Comparison of ENCODE assay signal across 11 mouse cellular contexts in genomic region chr2:179565611-179566010, GRCm38 (mm10).
A peak's percentile ranks its signal among the peaks of the same experiment; 100 is the strongest.
DNase-seq lines count a peak whose midpoint lies in the region; ATAC-seq and TF ChIP-seq lines count a peak whose summit lies in the region.
"Had no signal": no experiment of that assay in that cellular context is flagged by ENCODE, and none has a peak within 500 bp of the region (broad histone marks: within the 10 kb centered on the region; RNA-seq: fewer than 3 reads in every experiment).

No protein-coding gene starts in this region.

- no peaks in the 10 kb centered on the region for H3K9me3 ChIP-seq in kidney, postnatal 0 days (replicated peaks; ENCODE audit: low read length)
- H3K9me3 ChIP-seq in hindbrain, embryonic 14.5 days (ENCODE audit: control insufficient read depth, low read length), result no peaks in the 10 kb centered on the region
- H3K9me3 ChIP-seq in neural tube, embryonic 12.5 days, result no peaks in the 10 kb centered on the region
- H3K9me3 ChIP-seq in intestine, embryonic 15.5 days, result no peaks in the 10 kb centered on the region

- no peak for TF ChIP-seq CTCF in kidney, postnatal 0 days (IDR thresholded peaks at IDR 0.05; ENCODE audit: low read depth)

- H3K36me3 ChIP-seq in kidney, postnatal 0 days (ENCODE audit: insufficient read depth, low read length), result no peaks in the 10 kb centered on the region
- no peaks in the 10 kb centered on the region for H3K36me3 ChIP-seq in hindbrain, embryonic 14.5 days (replicated peaks; ENCODE audit: control insufficient read depth, insufficient read depth)
- H3K36me3 ChIP-seq in neural tube, embryonic 12.5 days, result no peaks in the 10 kb centered on the region
- no peaks in the 10 kb centered on the region for H3K36me3 ChIP-seq in intestine, embryonic 15.5 days

- no peaks in the 10 kb centered on the region for H3K27me3 ChIP-seq in kidney, postnatal 0 days (ENCODE audit: insufficient read depth, low read length)
- H3K27me3 ChIP-seq in hindbrain, embryonic 14.5 days (ENCODE audit: control insufficient read depth, insufficient read depth, low read length), result no peaks in the 10 kb centered on the region
- no peaks in the 10 kb centered on the region for H3K27me3 ChIP-seq in neural tube, embryonic 12.5 days (replicated peaks)
- H3K27me3 ChIP-seq in intestine, embryonic 15.5 days (replicated peaks), result peaks cover 5% of the 10 kb centered on the region

- WGBS in kidney, postnatal 0 days, result 7% methylated on average over 12 of the region's 12 CpGs
- WGBS in hindbrain, embryonic 14.5 days, result 42% methylated on average over 12 of the region's 12 CpGs
- WGBS in neural tube, embryonic 12.5 days, result 9% methylated on average over 12 of the region's 12 CpGs
- WGBS in intestine, embryonic 15.5 days, result 10% methylated on average over 12 of the region's 12 CpGs

- no peak overlapping the region for H3K27ac ChIP-seq in kidney, postnatal 0 days
- 0 out of 2 replicates have a peak overlapping the region, but pooled peaks have one; percentile 14 for H3K27ac ChIP-seq in hindbrain, embryonic 14.5 days
- H3K27ac ChIP-seq in neural tube, embryonic 12.5 days, result no peak overlapping the region
- no peak overlapping the region for H3K27ac ChIP-seq in intestine, embryonic 15.5 days

- no peak for ATAC-seq in kidney, postnatal 0 days (replicated peaks; ENCODE audit: low FRiP score, low read depth)
- ATAC-seq in hindbrain, embryonic 14.5 days (ENCODE audit: low FRiP score), result no peak
- ATAC-seq in neural tube, embryonic 12.5 days (ENCODE audit: low FRiP score, low read depth), result no peak
- no peak for ATAC-seq in intestine, embryonic 15.5 days

- DNase-seq in embryo, embryonic 11 days, result peak; percentile 22
- DNase-seq in embryo, embryonic 9.5 days (ENCODE audit: extremely low spot score), result no peak
- DNase-seq in kidney, postnatal 0 days (ENCODE audit: low spot score), result peak; percentile 14
- no peak for DNase-seq in kidney, adult 8-10 months
- no peak for DNase-seq in hindbrain, embryonic 14.5 days (ENCODE audit: low spot score)
- DNase-seq in thymus, postnatal 10 days (ENCODE audit: low spot score in 2 of 2), result no peak
- DNase-seq: gastrocnemius, postnatal 14 days; layer of hippocampus, adult 9-11 months; lung, adult 18-20 months had no signal

- no peak overlapping the region for H3K9ac ChIP-seq in kidney, postnatal 0 days (ENCODE audit: low read depth, low read length)
- H3K9ac ChIP-seq in hindbrain, embryonic 14.5 days, result no peak overlapping the region; the same call in 1 of the 2 replicates
- no peak overlapping the region for H3K9ac ChIP-seq in neural tube, embryonic 12.5 days
- no peak overlapping the region for H3K9ac ChIP-seq in intestine, embryonic 15.5 days

- no peak overlapping the region for H3K4me3 ChIP-seq in kidney, postnatal 0 days (replicated peaks; ENCODE audit: low read depth, low read length)
- no peak overlapping the region for H3K4me3 ChIP-seq in hindbrain, embryonic 14.5 days (replicated peaks; ENCODE audit: low read length)
- H3K4me3 ChIP-seq in neural tube, embryonic 12.5 days, result no peak overlapping the region
- no peak overlapping the region for H3K4me3 ChIP-seq in intestine, embryonic 15.5 days (replicated peaks)

- H3K4me1 ChIP-seq in kidney, postnatal 0 days (replicated peaks; ENCODE audit: insufficient read depth, low read length), result no peaks in the 10 kb centered on the region
- peaks cover 26% of the 10 kb centered on the region; the same call in 1 of the 2 replicates for H3K4me1 ChIP-seq in hindbrain, embryonic 14.5 days (replicated peaks; ENCODE audit: control insufficient read depth, insufficient read depth, low read length)
- peaks cover 24% of the 10 kb centered on the region for H3K4me1 ChIP-seq in neural tube, embryonic 12.5 days
- H3K4me1 ChIP-seq in intestine, embryonic 15.5 days (replicated peaks), result no peaks in the 10 kb centered on the region

- H3K4me2 ChIP-seq in kidney, postnatal 0 days (ENCODE audit: low read length), result no peak overlapping the region
- no peak overlapping the region for H3K4me2 ChIP-seq in hindbrain, embryonic 14.5 days (replicated peaks)
- H3K4me2 ChIP-seq in neural tube, embryonic 12.5 days (replicated peaks), result peak overlapping the region; percentile 22; the same call in 1 of the 2 replicates
- H3K4me2 ChIP-seq in intestine, embryonic 15.5 days (replicated peaks), result no peak overlapping the region

Comparison
In these comparisons a context has a peak if more than half of its experiments do, and no peak if none do; other contexts are left out.
1. DNase-seq: peak in embryo, embryonic 11 days (single experiment) and kidney, postnatal 0 days (single experiment); none in embryo, embryonic 9.5 days (single experiment), kidney, adult 8-10 months (0 of 2), hindbrain, embryonic 14.5 days (single experiment) and thymus, postnatal 10 days (0 of 2).